Mouse (Mus musculus) small intestine, adult 2 months (tissue): Measurements from ENCODE around the gene Naa35.

Experiments
- CTCF ChIP-seq: fragments of 200-500 bp; IDR thresholded peaks from 2 replicates; pipeline ENCODE4 v1.5.1; 2012; ENCODE audit warnings: low read depth, mild to moderate bottlenecking, control low read depth, inconsistent platforms, low read length, moderate library complexity, mixed read lengths; ENCODE audit not compliant: insufficient replicate concordance, insufficient read length; ENCODE audit errors: extremely low read depth
- POLR2A ChIP-seq: fragments of 200-500 bp; IDR thresholded peaks from 2 replicates; pipeline ENCODE4 v1.6.1; 2012; ENCODE audit warnings: low read depth, mild to moderate bottlenecking, control low read depth, inconsistent platforms, low read length, moderate library complexity

- TF ChIP-seq CTCF (no peak), POLR2A (no peak)
These were observed 64.7 kb downstream of the Naa35 start for GRCm38 (mm10) chr13:59649781-59650180.
